Comparison of ENCODE assay signal across 21 mouse cellular contexts in the genomic region with DNA sequence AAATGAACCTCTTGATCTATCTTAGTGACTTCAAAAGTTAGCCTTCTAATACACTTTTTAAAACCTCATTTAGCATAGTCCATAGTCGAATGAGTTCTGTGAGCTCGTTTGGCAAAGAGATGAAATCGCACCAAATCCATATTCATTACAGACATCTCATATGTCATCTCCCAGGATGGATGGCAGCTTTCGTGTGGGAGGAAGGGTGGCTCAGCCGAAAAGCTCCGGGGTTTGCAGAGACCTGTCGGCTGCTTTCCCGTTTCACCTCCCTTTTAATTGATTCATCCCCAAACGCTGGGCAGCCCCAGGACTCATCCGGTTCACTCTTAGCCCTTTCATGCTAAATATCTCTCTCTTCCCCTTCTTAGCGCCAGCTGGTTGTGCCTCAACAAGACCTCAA.
DNase-seq lines count a peak whose midpoint lies in the region; TF ChIP-seq lines count a peak whose summit lies in the region.
"Had no signal": no experiment of that assay in that cellular context is flagged by ENCODE, and none has a peak within 500 bp of the region (broad histone marks: within the 10 kb centered on the region; RNA-seq: fewer than 3 reads in every experiment).

No protein-coding gene starts in this region.

- no peak for TF ChIP-seq POLR2A in cerebellum, adult 2 months (IDR thresholded peaks at IDR 0.05; ENCODE audit: borderline replicate concordance, insufficient read depth, low read length)

- no peak overlapping the region for H3K27ac ChIP-seq in cerebellum, adult 2 months (ENCODE audit: insufficient read depth, low read length)
- H3K27ac ChIP-seq: kidney, postnatal 0 days; limb, embryonic 13.5 days; liver, embryonic 13.5 days; lung, embryonic 15.5 days; midbrain, embryonic 10.5 days had no signal

- H3K4me1 ChIP-seq in cerebellum, adult 2 months (ENCODE audit: control insufficient read depth, insufficient read depth, low read length) = no peaks in the 10 kb centered on the region
- H3K4me1 ChIP-seq: limb, embryonic 13.5 days; liver, embryonic 13.5 days; lung, embryonic 15.5 days; midbrain, embryonic 10.5 days had no signal

- no peaks in the 10 kb centered on the region for H3K27me3 ChIP-seq in cerebellum, adult 2 months (ENCODE audit: control insufficient read depth, insufficient read depth, low read length)
- H3K27me3 ChIP-seq: liver, embryonic 13.5 days had no signal

- 79% methylated on average over 11 of the region's 11 CpGs for WGBS in cerebellum, adult 2 months

- H3K4me3 ChIP-seq in cerebellum, adult 2 months (replicated peaks; ENCODE audit: insufficient read depth, low read depth, low read length) = no peak overlapping the region
- H3K4me3 ChIP-seq: limb, embryonic 13.5 days; liver, embryonic 13.5 days; lung, embryonic 15.5 days; midbrain, embryonic 10.5 days had no signal

- peak; percentile 44 for DNase-seq in layer of hippocampus, adult 11-12 months (ENCODE audit: low spot score)
- no peak for DNase-seq in layer of hippocampus, adult 9-10 months (ENCODE audit: low spot score)
- DNase-seq in brain, adult 2 months (ENCODE audit: low read depth, low spot score) = peak; percentile 67
- DNase-seq in forelimb bud, embryonic 11.5 days (ENCODE audit: low read depth, low spot score) = peak; percentile 49
- DNase-seq in layer of hippocampus, postnatal 36 days = peak; percentile 58 to 59
- DNase-seq in cerebellum, adult 2 months = no peak
- DNase-seq in Muller cell, postnatal 12 days (ENCODE audit: inconsistent ontology term) = no peak
- DNase-seq: B cell, adult 2 months; cerebellum, adult 8-10 months; gastrocnemius, postnatal 14 days; heart, adult 18-20 months; heart, postnatal 4 days; kidney, adult 11 months; liver, embryonic 13.5 days; lung, postnatal 4 days; retina, postnatal 1 day; thymus, adult 2 months had no signal

- no peak for TF ChIP-seq CTCF in cerebellum, adult 2 months (IDR thresholded peaks at IDR 0.05; ENCODE audit: borderline replicate concordance, insufficient read depth, low read depth, low read length)

Comparison
In these comparisons a context has a peak if more than half of its experiments do, and no peak if none do; other contexts are left out.
1. DNase-seq: peak in layer of hippocampus, adult 11-12 months (single experiment), brain, adult 2 months (single experiment), forelimb bud, embryonic 11.5 days (single experiment) and layer of hippocampus, postnatal 36 days (2 of 2); none in layer of hippocampus, adult 9-10 months (single experiment), cerebellum, adult 2 months (0 of 2) and Muller cell, postnatal 12 days (single experiment).